Mouse (Mus musculus): ENCODE data around the gene Acyp1.

Acyp1 gene

GRCm38 (mm10) chr12:85233376-85234358 is 54.6 kb downstream of the Acyp1 start:
- DNase-seq (ENCODE audit: extremely low read depth, low read depth), result no peak

GRCm38 (mm10) chr12:85227876-85228599 is 60.2 kb downstream of the Acyp1 start:
- DNase-seq (ENCODE audit: extremely low read depth, low read depth), result no peak

- no peak for DNase-seq (ENCODE audit: extremely low read depth, low read depth)
Observed at GRCm38 (mm10) chr12:85227227-85227626, 61.0 kb downstream of the Acyp1 start.

Measured in MEL-GATA-1-ER (cell line).